Mouse (Mus musculus) hindbrain, embryonic 16.5 days (tissue): Measurements from ENCODE around the gene Serpina6. TPM values are rescaled to one million over a fixed set of nuclear protein-coding genes. Genes with fewer than 3 reads are reported as not detected.
A peak's percentile ranks its signal among the peaks of the same experiment; 100 is the strongest.

Source experiments
- ATAC-seq: fragments of 200-750 bp; cut with Nextera tagmentation; 2 replicates; pipeline ENCODE4 v1.8.0; 2017; ENCODE audit warnings: moderate TSS enrichment, moderate library complexity
- H3K27ac ChIP-seq: fragments of 300-500 bp; sonication (generic); 2 replicates; pipeline ENCODE4 v1.5.1; 2014; ENCODE audit warnings: low read depth, mild to moderate bottlenecking, control low read depth, low read length, moderate library complexity
- H3K27me3 ChIP-seq: fragments of 300-500 bp; sonication (generic); replicated peaks from 2 replicates; pipeline ENCODE4 v1.6.1; 2014; ENCODE audit warnings: low read length; ENCODE audit not compliant: control insufficient read depth, insufficient read depth
- H3K36me3 ChIP-seq: fragments of 300-500 bp; sonication (generic); 2 replicates; pipeline ENCODE4 v1.6.1; 2014; ENCODE audit warnings: mild to moderate bottlenecking, low read length, moderate library complexity, mixed read lengths; ENCODE audit not compliant: control insufficient read depth, insufficient read depth
- H3K4me1 ChIP-seq: fragments of 300-500 bp; sonication (generic); 2 replicates; pipeline ENCODE4 v1.6.1; 2014; ENCODE audit warnings: low read depth, low read length; ENCODE audit not compliant: control insufficient read depth, insufficient read depth
- H3K4me2 ChIP-seq: fragments of 300-500 bp; sonication (generic); 2 replicates; pipeline ENCODE4 v1.6.1; 2014; ENCODE audit warnings: mild to moderate bottlenecking, low read length, control low read depth, moderate library complexity
- H3K4me3 ChIP-seq: fragments of 300-500 bp; sonication (generic); 2 replicates; pipeline ENCODE4 v1.5.1; 2014; ENCODE audit warnings: mild to moderate bottlenecking, low read length, control low read depth, moderate library complexity
- H3K9ac ChIP-seq: fragments of 300-500 bp; sonication (generic); 2 replicates; pipeline ENCODE4 v1.6.1; 2014; ENCODE audit warnings: low read depth, mild to moderate bottlenecking, control low read depth, low read length, moderate library complexity
- H3K9me3 ChIP-seq: fragments of 300-500 bp; sonication (generic); 2 replicates; pipeline ENCODE4 v1.6.1; 2014; ENCODE audit warnings: mild to moderate bottlenecking, low read length, moderate library complexity; ENCODE audit not compliant: control insufficient read depth
- WGBS: fragments of 180-500 bp; shearing (Covaris S2); extraction: QIAGEN DNeasy Blood & Tissue Kit; methylation state at CpG from one replicate; pipeline ENCODE4 v1.1.7; 2014; 5-methylcytosine and 5-hydroxymethylcytosine counted together
- polyA plus RNA-seq: library from polyadenylated mRNA; unstranded; fragments of >200 nt; fragmentation: Nextera tagmentation; extraction: Ambion mirVana; gene quantifications from 2 replicates; pipeline ENCODE4 v1.2.1, GENCODE M21; 2015

Serpina6 gene
- polyA plus RNA-seq, 1 experiment from 2014 or later, result not detected

GRCm38 (mm10) chr12:103643336-103643735 lies 13.7 kb downstream of the Serpina6 start:
- H3K36me3 ChIP-seq, result no peaks in the 10 kb centered on the region
- WGBS, result 0% methylated on average over 2 of the region's 2 CpGs

GRCm38 (mm10) chr12:103635846-103636245 lies 21.2 kb downstream of the Serpina6 start:
- no peaks in the 10 kb centered on the region for H3K36me3 ChIP-seq
- ATAC-seq, result no peak
- WGBS, result 90% methylated on average over 2 of the region's 2 CpGs

More at GRCm38 (mm10) chr12:103643336-103643735, 13.7 kb downstream of the Serpina6 start:
- ATAC-seq, result peak; percentile 70
- Histone ChIP-seq H3K4me1 (no peaks in the 10 kb centered on the region), H3K9me3 (no peaks in the 10 kb centered on the region), H3K27ac (no peak overlapping the region), H3K27me3 (no peaks in the 10 kb centered on the region), H3K4me3 (no peak overlapping the region), H3K9ac (no peak overlapping the region), H3K4me2 (no peak overlapping the region)

GRCm38 (mm10) chr12:103634430-103634829 lies 22.6 kb downstream of the Serpina6 start:
- H3K4me1 ChIP-seq, result no peaks in the 10 kb centered on the region
- H3K36me3 ChIP-seq, result no peaks in the 10 kb centered on the region
- no peak for ATAC-seq
- no peak overlapping the region for H3K27ac ChIP-seq
- no peaks in the 10 kb centered on the region for H3K27me3 ChIP-seq
- WGBS, result 83% methylated on average over 2 of the region's 2 CpGs
- no peak overlapping the region for H3K9ac ChIP-seq
- H3K4me3 ChIP-seq, result no peak overlapping the region
- H3K9me3 ChIP-seq, result no peaks in the 10 kb centered on the region
- H3K4me2 ChIP-seq, result no peak overlapping the region

More at GRCm38 (mm10) chr12:103635846-103636245, 21.2 kb downstream of the Serpina6 start:
- Histone ChIP-seq H3K4me1 (no peaks in the 10 kb centered on the region), H3K4me3 (no peak overlapping the region), H3K9ac (no peak overlapping the region), H3K4me2 (no peak overlapping the region), H3K9me3 (no peaks in the 10 kb centered on the region), H3K27me3 (no peaks in the 10 kb centered on the region), H3K27ac (no peak overlapping the region)

GRCm38 (mm10) chr12:103631203-103631612 lies 25.8 kb downstream of the Serpina6 start, which contains the start of gene Serpina10:
Gene Serpina10 (minus strand): TSS chr12:103631444.
- Histone ChIP-seq H3K9ac (no peak within 1 kb of the TSS), H3K36me3 (no peaks in the 10 kb centered on the region), H3K4me1 (no peaks in the 10 kb centered on the region), H3K27me3 (no peaks in the 10 kb centered on the region), H3K9me3 (no peaks in the 10 kb centered on the region), H3K27ac (no peak within 1 kb of the TSS), H3K4me2 (no peak within 1 kb of the TSS), H3K4me3 (no peak within 1 kb of the TSS)
- no peak for ATAC-seq
- WGBS, result 68% methylated on average over 3 of the region's 3 CpGs

GRCm38 (mm10) chr12:103616860-103617261 lies 40.2 kb downstream of the Serpina6 start:
- Histone ChIP-seq H3K27me3 (no peaks in the 10 kb centered on the region), H3K27ac (no peak overlapping the region), H3K36me3 (peaks cover 3% of the 10 kb centered on the region; the same call in 1 of the 2 replicates), H3K4me3 (no peak overlapping the region), H3K9ac (no peak overlapping the region), H3K4me1 (no peaks in the 10 kb centered on the region), H3K4me2 (no peak overlapping the region), H3K9me3 (peaks cover 3% of the 10 kb centered on the region)
- 92% methylated on average over 10 of the region's 10 CpGs for WGBS
- no peak for ATAC-seq

GRCm38 (mm10) chr12:103615734-103616133 lies 41.3 kb downstream of the Serpina6 start:
- no peaks in the 10 kb centered on the region for H3K27me3 ChIP-seq
- no peak overlapping the region for H3K27ac ChIP-seq
- 88% methylated on average over 4 of the region's 4 CpGs for WGBS
- no peak overlapping the region for H3K9ac ChIP-seq
- H3K4me3 ChIP-seq, result no peak overlapping the region
- peaks cover 3% of the 10 kb centered on the region for H3K9me3 ChIP-seq
- no peaks in the 10 kb centered on the region for H3K4me1 ChIP-seq
- H3K36me3 ChIP-seq, result peaks cover 3% of the 10 kb centered on the region; the same call in 1 of the 2 replicates
- no peak overlapping the region for H3K4me2 ChIP-seq
- ATAC-seq, result no peak

GRCm38 (mm10) chr12:103615141-103615540 lies 41.9 kb downstream of the Serpina6 start:
- H3K4me2 ChIP-seq, result no peak overlapping the region
- no peak for ATAC-seq
- no peak overlapping the region for H3K4me3 ChIP-seq
- H3K27ac ChIP-seq, result no peak overlapping the region
- H3K9ac ChIP-seq, result no peak overlapping the region
- no peaks in the 10 kb centered on the region for H3K27me3 ChIP-seq
- H3K36me3 ChIP-seq, result peaks cover 3% of the 10 kb centered on the region; the same call in 1 of the 2 replicates
- no peaks in the 10 kb centered on the region for H3K4me1 ChIP-seq
- 96% methylated on average over 1 of the region's 1 CpGs for WGBS
- peaks cover 3% of the 10 kb centered on the region for H3K9me3 ChIP-seq

GRCm38 (mm10) chr12:103601839-103602238 lies 55.2 kb downstream of the Serpina6 start:
- Histone ChIP-seq H3K9ac (no peak overlapping the region), H3K27me3 (no peaks in the 10 kb centered on the region), H3K4me1 (no peaks in the 10 kb centered on the region), H3K4me2 (no peak overlapping the region), H3K9me3 (no peaks in the 10 kb centered on the region), H3K4me3 (no peak overlapping the region), H3K36me3 (no peaks in the 10 kb centered on the region), H3K27ac (no peak overlapping the region)
- ATAC-seq, result no peak
- WGBS, result 82% methylated on average over 3 of the region's 3 CpGs

GRCm38 (mm10) chr12:103600364-103600763 lies 56.6 kb downstream of the Serpina6 start:
- Histone ChIP-seq H3K27me3 (no peaks in the 10 kb centered on the region), H3K9ac (no peak overlapping the region), H3K4me2 (no peak overlapping the region), H3K9me3 (no peaks in the 10 kb centered on the region), H3K36me3 (no peaks in the 10 kb centered on the region), H3K4me1 (no peaks in the 10 kb centered on the region), H3K4me3 (no peak overlapping the region), H3K27ac (no peak overlapping the region)
- ATAC-seq, result no peak
- 17% methylated on average over 3 of the region's 3 CpGs for WGBS

- 79% methylated on average over 2 of the region's 2 CpGs for WGBS
- no peaks in the 10 kb centered on the region for H3K36me3 ChIP-seq
- no peak overlapping the region for H3K27ac ChIP-seq
- no peaks in the 10 kb centered on the region for H3K4me1 ChIP-seq
- H3K4me2 ChIP-seq, result no peak overlapping the region
- no peaks in the 10 kb centered on the region for H3K27me3 ChIP-seq
- no peak overlapping the region for H3K9ac ChIP-seq
- no peak for ATAC-seq
- no peaks in the 10 kb centered on the region for H3K9me3 ChIP-seq
- H3K4me3 ChIP-seq, result no peak overlapping the region
These were observed 58.6 kb downstream of the Serpina6 start for GRCm38 (mm10) chr12:103598411-103598810.
